Mouse (Mus musculus): ENCODE measurements around the gene Olfr1013.
A peak's percentile ranks its signal among the peaks of the same experiment; 100 is the strongest.

Olfr1013 gene

GRCm38 (mm10) chr2:85766798-85767197 lies at the start of gene Olfr1013:
TSS of gene Olfr1013 (plus strand) at chr2:85767098.
- no peak for DNase-seq (ENCODE audit: low spot score in 2 of 2)

GRCm38 (mm10) chr2:85725793-85726192 lies 41.1 kb upstream of the Olfr1013 start:
- peak in 1 of 2 experiments; percentile 8 for DNase-seq (ENCODE audit: low spot score in 2 of 2)

- DNase-seq (ENCODE audit: low spot score in 2 of 2), result no peak
Observed at GRCm38 (mm10) chr2:85753822-85754221, 13.1 kb upstream of the Olfr1013 start.

- DNase-seq (ENCODE audit: low spot score in 2 of 2), result no peak
Observed at GRCm38 (mm10) chr2:85762666-85763065, 4.2 kb upstream of the Olfr1013 start, which contains the start of gene Olfr1012. TSS of gene Olfr1012 (minus strand) at chr2:85762766.

GRCm38 (mm10) chr2:85772413-85772812 lies 5.5 kb downstream of the Olfr1013 start, which contains the start of gene Olfr1014:
TSS of gene Olfr1014 (plus strand) at chr2:85772713.
- DNase-seq (ENCODE audit: low spot score in 2 of 2), result no peak

- no peak for DNase-seq (ENCODE audit: low spot score in 2 of 2)
Observed at GRCm38 (mm10) chr2:85781717-85782116, 14.8 kb downstream of the Olfr1013 start, which contains the start of gene Olfr1015. TSS of gene Olfr1015 (plus strand) at chr2:85782017.

- DNase-seq (ENCODE audit: low spot score in 2 of 2), result no peak
Observed at GRCm38 (mm10) chr2:85792331-85792730, 25.4 kb downstream of the Olfr1013 start.

- no peak for DNase-seq (ENCODE audit: low spot score in 2 of 2)
Observed at GRCm38 (mm10) chr2:85802444-85802843, 35.5 kb downstream of the Olfr1013 start, which contains the start of gene Olfr1016. TSS of gene Olfr1016 (minus strand) at chr2:85802544.

- no peak for DNase-seq (ENCODE audit: low spot score in 2 of 2)
Observed at GRCm38 (mm10) chr2:85804501-85804900, 37.6 kb downstream of the Olfr1013 start.

GRCm38 (mm10) chr2:85818179-85818578 lies 51.3 kb downstream of the Olfr1013 start, which contains the start of gene Olfr1018:
TSS of gene Olfr1018 (plus strand) at chr2:85818479.
- DNase-seq (ENCODE audit: low spot score in 2 of 2), result no peak
